Mouse (Mus musculus) olfactory bulb, adult 2 months (tissue): ENCODE data around the gene Glrx5.

Experiments used
- CTCF ChIP-seq: fragments of 200-500 bp; IDR thresholded peaks from 2 replicates; pipeline ENCODE4 v1.5.1; 2012; ENCODE audit warnings: low read depth, mild to moderate bottlenecking, low read length, moderate library complexity; ENCODE audit not compliant: insufficient read depth
- POLR2A ChIP-seq: fragments of 200-500 bp; IDR thresholded peaks from 2 replicates; pipeline ENCODE4 v1.6.1; 2012; ENCODE audit warnings: mild to moderate bottlenecking, low read depth, low read length, moderate library complexity; ENCODE audit not compliant: insufficient read depth

DNA sequence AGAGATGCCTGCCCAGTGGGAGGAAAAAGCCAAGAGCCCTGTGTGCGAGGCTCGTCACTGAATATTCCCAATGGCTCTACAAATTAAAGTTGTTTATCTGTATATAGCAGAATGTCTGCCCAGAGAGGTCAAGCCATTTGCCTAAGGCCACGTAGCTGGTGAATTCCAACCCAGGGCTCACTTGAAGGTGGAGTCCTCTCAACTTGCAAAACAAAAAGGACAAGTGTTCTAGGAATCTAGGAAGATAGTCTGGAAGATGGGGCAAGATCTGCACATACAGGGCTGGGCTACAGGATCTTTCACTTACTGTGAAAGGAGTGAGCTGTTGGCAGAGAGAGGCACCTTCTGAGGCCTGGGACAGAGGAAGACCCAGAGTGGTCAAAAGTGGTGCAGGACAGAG is 44.0 kb downstream of the Glrx5 start:
- no peak for TF ChIP-seq CTCF
- TF ChIP-seq POLR2A, result no peak
